Mouse (Mus musculus): ENCODE results near the gene Birc6.

- TF ChIP-seq POLR2A (IDR thresholded peaks at IDR 0.05; ENCODE audit: borderline replicate concordance, insufficient read depth, low read length) (no peak), CTCF (IDR thresholded peaks at IDR 0.05; ENCODE audit: borderline replicate concordance, insufficient read depth, low read depth, low read length) (no peak)
These were observed 15.8 kb upstream of the Birc6 start for GRCm38 (mm10) chr17:74512308-74512707.
